Mouse (Mus musculus) adrenal gland, adult 2 months (tissue): ENCODE measurements around the gene Blm. TPM values are rescaled to one million over a fixed set of nuclear protein-coding genes. Genes with fewer than 3 reads are reported as not detected.

Experiments used
- DNase-seq: peaks from one replicate; pipeline ENCODE4 v3.0.0; 2021
- polyA plus RNA-seq: library from polyadenylated mRNA; depleted of rRNA; stranded (reverse); fragments of >200 nt; gene quantifications from 2 replicates; pipeline ENCODE4 v1.2.3, GENCODE M21; 2012
- total RNA-seq, 2 experiments: library from RNA; stranded (reverse); gene quantifications; 2 replicates each; pipeline ENCODE4 v1.2.3; 2021

Gene Blm
- total and polyA plus RNA-seq, 3 experiments: 0.17 to 3.1 (median 2.0) TPM

DNA sequence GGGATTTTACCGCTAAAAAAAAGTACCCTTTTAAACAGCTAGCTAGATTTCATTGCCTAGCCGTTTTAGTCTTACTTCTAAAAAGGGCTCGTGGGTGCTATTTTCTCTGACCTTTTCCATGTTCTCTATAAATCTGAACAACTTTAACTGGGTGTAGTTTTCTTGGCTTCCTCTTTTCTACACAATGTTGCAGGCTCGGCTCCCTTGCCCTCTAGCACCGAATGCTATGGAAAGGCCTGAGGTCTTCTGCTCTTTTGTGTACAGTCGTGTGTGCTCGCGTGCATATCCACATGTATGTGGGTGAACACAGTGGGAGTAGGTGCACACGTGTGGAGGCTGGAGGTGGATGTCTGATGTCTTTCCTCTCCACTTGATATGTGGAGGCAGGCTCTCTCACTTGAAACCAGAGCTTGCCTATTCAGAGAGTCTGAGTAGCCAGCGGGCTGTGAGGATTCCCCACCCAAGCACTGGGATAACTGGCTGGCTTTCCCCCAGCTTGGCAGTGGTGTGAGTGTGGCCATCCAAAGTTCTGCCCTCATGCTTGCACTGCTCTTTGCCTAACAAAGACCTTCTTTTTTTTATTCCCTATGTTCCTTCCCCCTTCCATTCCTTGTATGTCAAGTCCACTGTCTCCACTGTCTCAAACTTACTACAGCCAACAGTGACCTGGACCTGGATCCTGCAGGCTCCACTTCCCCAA, 95.0 kb downstream of the Blm start:
- DNase-seq: peak; percentile 19

- DNase-seq: peak; percentile 81
Measured at GRCm38 (mm10) chr7:80439032-80439760, 95.7 kb downstream of the Blm start.

DNA sequence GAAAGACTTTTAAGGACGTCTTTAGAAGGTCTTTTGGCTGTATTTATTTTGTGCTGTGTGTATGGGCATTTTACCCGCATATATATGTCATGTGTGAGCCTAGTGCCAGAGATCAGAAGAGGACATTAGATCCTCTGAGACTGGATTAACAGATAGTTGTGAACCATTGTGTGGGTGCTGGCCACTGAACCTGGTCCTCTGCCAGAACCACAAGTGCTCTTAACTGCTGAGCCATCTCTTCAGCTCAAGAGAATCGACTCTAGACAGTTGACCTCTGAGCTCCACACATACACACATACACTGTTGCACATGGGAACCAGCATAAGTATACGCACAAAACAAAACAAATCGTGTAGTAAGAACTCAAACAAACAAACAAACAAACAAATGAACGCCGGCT, 98.3 kb downstream of the Blm start:
- DNase-seq: no peak

DNA sequence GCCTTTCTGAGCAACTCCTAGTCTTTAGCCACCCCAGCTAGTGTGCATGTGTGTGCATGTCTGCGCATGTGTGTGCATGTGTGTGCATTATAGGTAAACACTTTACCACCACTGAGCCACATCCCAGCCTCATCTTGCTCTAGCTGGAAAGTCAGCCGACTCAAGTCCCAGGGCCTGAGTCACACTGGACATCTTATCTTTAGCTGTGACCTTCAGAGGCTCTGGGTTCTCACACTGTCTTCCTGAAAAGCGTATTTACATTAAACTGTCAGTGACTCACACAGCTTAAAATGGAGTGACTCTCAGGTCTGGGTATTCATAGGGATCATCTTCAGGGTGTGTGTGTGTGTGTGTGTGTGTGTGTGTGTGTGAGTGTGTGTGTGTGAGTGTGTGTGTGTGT, 99.3 kb downstream of the Blm start:
- peak; percentile 67 for DNase-seq

- no peak for DNase-seq
Measured at GRCm38 (mm10) chr7:80429661-80430060, 105.3 kb downstream of the Blm start.

DNA sequence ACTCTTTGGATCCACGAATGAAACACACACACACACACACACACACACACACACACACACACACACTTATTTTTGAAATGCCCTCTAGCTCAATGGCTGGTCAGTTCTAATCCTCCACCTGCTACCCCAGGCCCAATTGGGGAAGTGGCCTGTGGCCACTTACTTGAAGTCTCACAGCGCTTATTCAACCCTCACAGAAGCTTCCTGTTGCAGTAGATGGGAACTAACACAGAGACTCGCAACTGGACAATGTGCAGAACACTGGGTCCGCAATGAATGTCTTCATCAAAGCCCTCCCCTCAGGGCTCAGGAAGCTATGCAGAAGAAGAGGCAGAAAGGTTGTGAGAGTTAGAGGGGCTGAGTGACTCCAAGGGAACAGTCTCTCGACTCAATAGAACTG, 107.2 kb downstream of the Blm start:
- no peak for DNase-seq

DNA sequence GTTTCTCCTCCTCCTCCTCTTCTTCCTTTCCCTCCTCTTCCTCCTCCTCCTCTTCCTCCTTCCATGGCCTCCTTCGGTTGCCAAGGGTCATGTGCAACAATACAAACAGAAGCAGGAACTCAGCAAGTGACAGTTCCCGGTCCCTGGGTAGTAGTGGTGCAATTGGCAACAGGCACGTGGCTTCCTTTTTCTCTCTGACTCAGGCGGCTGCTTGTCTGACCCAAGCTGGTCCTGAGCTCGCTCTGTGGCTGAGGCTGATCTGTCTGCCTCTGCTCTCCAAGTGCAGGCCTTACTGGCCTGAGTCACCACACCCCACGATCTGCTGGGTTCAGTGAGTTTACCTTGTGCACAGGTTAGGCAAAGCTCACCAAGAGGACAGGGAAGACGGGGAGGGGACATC, 108.6 kb downstream of the Blm start:
- peak; percentile 56 for DNase-seq

DNA sequence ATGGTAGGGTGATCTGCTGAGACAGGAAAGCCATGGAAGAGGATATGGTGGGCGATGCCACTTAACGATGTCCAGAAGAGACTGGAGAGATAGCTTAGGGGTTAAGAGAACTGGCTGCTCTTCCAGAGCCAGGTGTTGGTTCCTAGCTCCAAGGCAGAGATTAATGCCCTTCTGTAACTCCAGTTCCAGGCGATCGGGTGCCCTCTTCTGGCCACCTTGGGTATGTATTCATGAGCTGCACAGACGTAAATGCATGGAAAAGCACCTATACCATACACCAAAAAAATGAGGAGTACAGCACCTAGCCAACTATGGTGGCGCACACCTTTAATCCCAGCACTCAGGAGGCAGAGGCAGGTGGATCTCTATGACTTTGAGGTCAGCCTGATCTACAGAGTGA, 110.2 kb downstream of the Blm start:
- no peak for DNase-seq

DNA sequence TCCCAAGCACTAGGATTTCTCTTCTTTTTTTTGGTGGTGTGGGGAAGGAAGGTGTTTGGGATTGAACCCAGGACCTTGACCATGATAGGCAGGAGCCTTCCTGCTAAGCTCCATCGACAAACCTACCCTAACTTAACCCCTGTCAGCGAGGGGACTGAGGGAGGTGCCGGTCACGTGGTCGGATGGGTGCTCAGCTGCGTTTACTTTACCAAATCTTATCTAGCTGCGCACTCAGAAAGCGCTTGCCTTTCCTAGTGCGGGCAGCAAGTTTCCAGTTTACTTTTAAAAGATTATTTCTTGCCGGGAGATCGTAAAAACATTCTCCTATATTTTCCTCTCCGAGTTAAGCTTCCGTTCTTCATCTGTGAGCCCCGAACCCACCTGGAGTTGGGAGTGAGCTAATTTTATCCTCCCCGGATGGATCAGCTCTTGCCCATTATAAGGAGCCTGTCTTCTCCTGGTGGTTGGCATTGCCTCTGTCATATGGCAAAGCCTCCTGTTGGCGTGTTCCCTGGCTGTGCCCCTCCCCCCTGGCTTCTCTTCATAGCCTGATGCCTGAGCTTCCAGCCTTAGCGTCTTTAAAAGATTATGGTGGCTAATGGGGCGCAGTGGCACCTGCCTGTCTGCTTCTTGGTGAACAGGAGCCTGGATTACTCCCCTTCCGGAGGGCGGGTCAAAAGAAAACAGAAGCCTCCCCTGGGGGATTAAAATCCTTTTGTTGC, 112.0 kb downstream of the Blm start:
- DNase-seq: peak; percentile 52

DNA sequence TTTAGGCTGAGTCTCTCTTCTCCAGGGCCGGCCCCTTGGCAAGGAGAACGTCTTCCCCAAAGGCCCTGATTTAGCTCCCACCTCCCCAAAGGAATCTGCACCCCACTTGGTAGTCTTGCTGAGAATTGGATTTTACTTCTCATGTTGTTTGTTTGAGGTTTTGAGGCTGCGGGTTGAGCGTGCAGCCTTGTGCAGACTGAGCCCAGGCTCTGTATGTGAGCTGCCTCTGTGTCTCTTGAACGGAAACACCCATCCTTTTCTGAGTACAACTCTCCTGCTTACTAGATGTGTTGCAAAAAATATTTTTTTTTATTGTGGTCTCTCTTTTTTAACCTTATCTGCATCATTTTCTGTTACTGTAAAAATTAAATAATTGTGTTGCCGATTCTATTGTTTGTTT, 113.3 kb downstream of the Blm start:
- DNase-seq: no peak

GRCm38 (mm10) chr7:80420586-80420985, 114.3 kb downstream of the Blm start:
- DNase-seq: peak; percentile 60

DNA sequence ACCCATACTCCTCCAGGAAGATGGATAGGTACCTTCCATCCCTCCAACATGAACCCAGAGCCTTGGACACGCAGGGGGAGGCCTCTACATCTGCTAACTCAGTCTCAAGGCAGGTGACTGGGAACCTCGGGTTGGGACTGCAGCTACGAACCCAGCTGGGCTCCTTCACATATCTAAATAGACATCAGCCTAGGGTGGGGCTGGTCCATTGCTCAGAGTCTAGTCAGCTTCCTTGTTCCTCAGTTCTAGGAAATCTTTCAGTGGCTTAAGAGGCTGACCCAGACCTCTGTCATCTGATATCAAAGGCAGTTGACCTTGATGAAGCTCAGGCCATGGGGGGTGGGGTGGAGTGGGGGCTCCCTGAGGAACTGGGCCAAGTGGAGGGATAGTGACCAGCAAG, 115.6 kb downstream of the Blm start:
- DNase-seq: peak; percentile 32

- no peak for DNase-seq
Measured at GRCm38 (mm10) chr7:80418036-80418435, 116.9 kb downstream of the Blm start.

- DNase-seq: peak; percentile 20
Measured at GRCm38 (mm10) chr7:80417601-80418000, 117.3 kb downstream of the Blm start.

DNA sequence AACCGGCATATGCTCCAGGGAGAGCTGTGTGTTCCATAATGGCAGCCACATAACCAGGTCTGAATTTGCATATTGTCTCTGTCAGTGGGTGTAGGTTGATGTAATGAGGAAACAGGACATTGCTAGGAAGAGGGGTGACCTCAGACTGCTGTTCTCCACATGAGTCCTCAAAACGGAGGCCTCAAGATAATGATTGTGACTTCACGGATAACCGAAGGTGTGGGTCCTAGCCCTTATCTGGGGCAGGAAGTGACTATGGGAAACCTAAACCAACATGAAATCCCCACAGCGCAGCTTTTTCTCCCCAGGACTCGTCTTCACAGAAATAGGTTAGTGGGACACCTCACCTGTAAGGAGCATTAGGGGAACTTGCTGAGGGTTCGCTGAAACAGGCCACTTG, 118.0 kb downstream of the Blm start:
- no peak for DNase-seq

DNA sequence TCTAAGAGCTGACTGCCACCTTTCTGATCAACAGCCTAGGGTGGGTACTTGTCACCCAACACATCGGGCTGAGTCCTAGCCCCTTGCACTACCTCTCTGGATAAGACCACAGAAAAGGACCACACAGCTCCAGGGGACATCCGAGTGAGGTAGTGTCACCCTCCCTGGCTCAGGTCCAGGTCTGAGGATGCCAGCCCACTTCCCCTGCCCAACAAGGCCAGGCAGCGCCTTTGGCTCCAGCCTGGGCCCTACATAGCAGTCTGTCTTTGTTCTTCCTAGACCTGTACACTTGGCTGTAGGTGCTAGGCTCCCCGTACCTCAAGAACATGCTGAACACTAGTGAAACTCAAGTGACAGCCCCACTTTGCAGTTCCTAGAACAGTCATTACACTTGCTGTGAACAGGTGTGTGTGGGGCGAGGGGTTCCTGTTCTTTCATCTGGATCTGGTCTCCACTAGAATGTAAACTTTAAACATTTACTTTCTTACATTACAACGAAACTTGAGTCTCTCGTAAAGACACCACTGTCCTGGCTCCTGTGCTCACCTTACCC, 120.5 kb downstream of the Blm start:
- DNase-seq: no peak

GRCm38 (mm10) chr7:80413512-80414302, 121.2 kb downstream of the Blm start:
- no peak for DNase-seq

GRCm38 (mm10) chr7:80412781-80413180, 122.1 kb downstream of the Blm start:
- peak; percentile 60 for DNase-seq

DNA sequence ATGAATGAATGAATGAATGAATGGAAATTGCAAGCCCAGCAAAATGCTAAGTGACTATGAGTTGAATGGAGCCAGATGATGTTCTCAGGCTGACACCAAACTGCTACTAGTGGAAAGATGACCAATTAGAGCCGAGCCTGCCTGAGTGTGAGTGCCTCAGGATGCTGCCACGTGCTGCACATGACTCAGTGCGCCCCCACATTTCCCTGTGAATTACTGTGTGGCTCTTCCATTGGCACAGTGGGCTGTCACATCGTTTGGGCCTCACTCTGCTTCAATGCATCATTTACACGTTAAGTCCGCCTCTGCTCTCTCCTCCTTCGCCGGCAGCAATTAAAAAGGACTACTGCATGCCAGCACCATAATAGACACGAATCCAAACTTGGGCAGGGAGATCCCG, 122.6 kb downstream of the Blm start:
- DNase-seq: no peak

GRCm38 (mm10) chr7:80410380-80410779, 124.5 kb downstream of the Blm start:
- peak; percentile 31 for DNase-seq

DNA sequence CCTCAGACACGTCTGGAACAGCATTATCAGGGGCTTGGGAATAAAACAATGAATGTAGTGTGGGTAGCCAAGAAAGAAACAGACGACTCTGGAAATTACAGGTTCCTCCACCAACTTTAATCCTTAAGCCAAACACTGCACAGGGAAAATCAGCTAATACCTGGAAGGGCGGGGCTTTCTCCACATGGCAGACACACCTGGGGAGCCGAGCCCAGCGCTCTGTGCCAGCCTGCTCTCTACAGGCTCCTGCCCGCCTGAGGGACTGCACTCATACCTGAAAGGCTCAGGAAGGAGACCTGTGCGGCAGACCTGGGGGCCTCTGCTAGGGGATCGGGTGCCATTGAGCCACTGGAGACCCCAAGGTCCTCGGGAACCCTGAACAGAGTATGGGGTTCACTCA, 127.2 kb downstream of the Blm start:
- no peak for DNase-seq

GRCm38 (mm10) chr7:80406186-80406585, 128.7 kb downstream of the Blm start:
- DNase-seq: no peak
